ENCODE assay signal across 22 mouse cellular contexts in genomic region chr10:8898099-8898777, GRCm38 (mm10). TPM values are rescaled to one million over a fixed set of nuclear protein-coding genes. Genes with fewer than 3 reads are reported as not detected.
DNase-seq lines count a peak whose midpoint lies in the region; ATAC-seq and TF ChIP-seq lines count a peak whose summit lies in the region.
"Had no signal": no experiment of that assay in that cellular context is flagged by ENCODE, and none has a peak within 500 bp of the region (broad histone marks: within the 10 kb centered on the region; RNA-seq: fewer than 3 reads in every experiment).

No protein-coding gene starts in this region.

- DNase-seq in forebrain, embryonic 10.5 days (ENCODE audit: extremely low spot score, low spot score): no peak
- DNase-seq in forebrain, embryonic 11.5 days (ENCODE audit: low spot score): no peak
- DNase-seq in lung, adult 18-20 months: no peak
- DNase-seq in left cerebral cortex, adult 2 months (ENCODE audit: extremely low spot score in 1 of 2, low spot score in 2 of 2): no peak
- DNase-seq: adrenal gland, postnatal 36 days; cerebellum, adult 18-20 months; cerebellum, postnatal 36 days; forebrain, postnatal 0 days; heart, postnatal 10 days; layer of hippocampus, postnatal 36 days had no signal

- no peak for TF ChIP-seq POLR2A in embryonic fibroblast, embryonic 13.5 days (IDR thresholded peaks at IDR 0.05; ENCODE audit: low read depth, low read length)

- H3K27me3 ChIP-seq in forebrain, embryonic 10.5 days (ENCODE audit: poor library complexity, severe bottlenecking): no peaks in the 10 kb centered on the region
- H3K27me3 ChIP-seq in forebrain, embryonic 11.5 days (ENCODE audit: control insufficient read depth, insufficient read depth, low read length): no peaks in the 10 kb centered on the region
- H3K27me3 ChIP-seq in intestine, embryonic 15.5 days (replicated peaks): no peaks in the 10 kb centered on the region
- H3K27me3 ChIP-seq in intestine, postnatal 0 days (replicated peaks; ENCODE audit: control insufficient read depth, insufficient read depth, low read length): no peaks in the 10 kb centered on the region
- H3K27me3 ChIP-seq: embryonic facial prominence, embryonic 13.5 days; limb, embryonic 13.5 days; liver, embryonic 15.5 days had no signal

- 57% methylated on average over 5 of the region's 5 CpGs for WGBS in forebrain, embryonic 10.5 days
- 51% methylated on average over 5 of the region's 5 CpGs for WGBS in forebrain, embryonic 11.5 days
- 72% methylated on average over 5 of the region's 5 CpGs for WGBS in intestine, embryonic 15.5 days
- WGBS in intestine, postnatal 0 days: 73% methylated on average over 5 of the region's 5 CpGs

- H3K4me1 ChIP-seq in forebrain, embryonic 10.5 days: peaks cover 11% of the 10 kb centered on the region
- H3K4me1 ChIP-seq in forebrain, embryonic 11.5 days (replicated peaks; ENCODE audit: control insufficient read depth, insufficient read depth, low read length): no peaks in the 10 kb centered on the region
- peaks cover 7% of the 10 kb centered on the region; the same call in 1 of the 2 replicates for H3K4me1 ChIP-seq in intestine, embryonic 15.5 days (replicated peaks)
- H3K4me1 ChIP-seq in intestine, postnatal 0 days (replicated peaks; ENCODE audit: control insufficient read depth, insufficient read depth, low read length): no peaks in the 10 kb centered on the region
- no peaks in the 10 kb centered on the region for H3K4me1 ChIP-seq in embryonic fibroblast, embryonic 13.5 days (ENCODE audit: control insufficient read depth, insufficient read depth, low read length)
- H3K4me1 ChIP-seq: liver, embryonic 15.5 days had no signal

- intact Hi-C loops in left cerebral cortex, adult 2 months (cut with DNase I): no loop called here

- no peak overlapping the region for H3K9ac ChIP-seq in forebrain, embryonic 11.5 days (ENCODE audit: low read length)
- H3K9ac ChIP-seq in intestine, embryonic 15.5 days: no peak overlapping the region
- no peak overlapping the region for H3K9ac ChIP-seq in intestine, postnatal 0 days (ENCODE audit: low read depth, low read length)
- H3K9ac ChIP-seq: embryonic facial prominence, embryonic 13.5 days; forebrain, postnatal 0 days; limb, embryonic 13.5 days; liver, embryonic 15.5 days had no signal

- no peak overlapping the region for H3K4me2 ChIP-seq in forebrain, embryonic 11.5 days (ENCODE audit: low read depth, low read length, severe bottlenecking)
- no peak overlapping the region for H3K4me2 ChIP-seq in intestine, embryonic 15.5 days (replicated peaks)
- H3K4me2 ChIP-seq in intestine, postnatal 0 days (replicated peaks; ENCODE audit: low read depth): no peak overlapping the region
- H3K4me2 ChIP-seq: embryonic facial prominence, embryonic 13.5 days; heart, embryonic 11.5 days; limb, embryonic 13.5 days; liver, embryonic 15.5 days had no signal

- no peak for ATAC-seq in forebrain, embryonic 11.5 days (replicated peaks; ENCODE audit: low FRiP score)
- no peak for ATAC-seq in intestine, embryonic 15.5 days
- no peak for ATAC-seq in intestine, postnatal 0 days
- peak; percentile 31; the same call in 1 of the 2 replicates for ATAC-seq in megakaryocyte progenitor cell, adult 5-6 weeks (replicated peaks; ENCODE audit: poor library complexity)
- ATAC-seq: activated CD4-positive, CD25-positive, alpha-beta regulatory T cell, adult 4 months; CD4-positive, CD25-positive, alpha-beta regulatory T cell, adult 4 months; forebrain, postnatal 0 days; lung, postnatal 0 days; midbrain, embryonic 16.5 days had no signal

- H3K27ac ChIP-seq in forebrain, embryonic 10.5 days: 0 out of 2 replicates have a peak overlapping the region, but pooled peaks have one; percentile 32
- H3K27ac ChIP-seq in forebrain, embryonic 11.5 days (ENCODE audit: low read depth, low read length): no peak overlapping the region
- H3K27ac ChIP-seq in intestine, embryonic 15.5 days: 0 out of 2 replicates have a peak overlapping the region, but pooled peaks have one; percentile 45
- no peak overlapping the region for H3K27ac ChIP-seq in intestine, postnatal 0 days (ENCODE audit: low read depth, low read length)
- peak overlapping the region; percentile 62; the same call in 1 of the 2 replicates for H3K27ac ChIP-seq in embryonic fibroblast, embryonic 13.5 days (ENCODE audit: insufficient read depth, low read length)
- H3K27ac ChIP-seq in left cerebral cortex, adult 2 months: no peak overlapping the region
- H3K27ac ChIP-seq: limb, embryonic 13.5 days; liver, embryonic 15.5 days had no signal

- no peaks in the 10 kb centered on the region for H3K36me3 ChIP-seq in forebrain, embryonic 10.5 days (replicated peaks)
- no peaks in the 10 kb centered on the region for H3K36me3 ChIP-seq in forebrain, embryonic 11.5 days (ENCODE audit: control insufficient read depth, insufficient read depth, low read length)
- H3K36me3 ChIP-seq in intestine, embryonic 15.5 days: no peaks in the 10 kb centered on the region
- no peaks in the 10 kb centered on the region for H3K36me3 ChIP-seq in intestine, postnatal 0 days (ENCODE audit: control insufficient read depth, insufficient read depth)
- H3K36me3 ChIP-seq: embryonic facial prominence, embryonic 13.5 days; limb, embryonic 13.5 days; liver, embryonic 15.5 days had no signal

- H3K4me3 ChIP-seq in forebrain, embryonic 10.5 days: no peak overlapping the region
- no peak overlapping the region for H3K4me3 ChIP-seq in forebrain, embryonic 11.5 days (ENCODE audit: low read depth, low read length)
- H3K4me3 ChIP-seq in intestine, embryonic 15.5 days (replicated peaks): no peak overlapping the region
- no peak overlapping the region for H3K4me3 ChIP-seq in intestine, postnatal 0 days (ENCODE audit: low read depth, low read length)
- H3K4me3 ChIP-seq in embryonic fibroblast, embryonic 13.5 days (ENCODE audit: insufficient read depth, low read length): no peak overlapping the region
- no peak overlapping the region for H3K4me3 ChIP-seq in left cerebral cortex, adult 2 months
- H3K4me3 ChIP-seq: embryonic facial prominence, embryonic 13.5 days; limb, embryonic 13.5 days; liver, embryonic 15.5 days had no signal

- no peak for TF ChIP-seq CTCF in intestine, postnatal 0 days (IDR thresholded peaks at IDR 0.05; ENCODE audit: low read depth)
- TF ChIP-seq CTCF in embryonic fibroblast, embryonic 13.5 days (IDR thresholded peaks at IDR 0.05; ENCODE audit: borderline replicate concordance, insufficient read depth, low read length): no peak
- TF ChIP-seq CTCF in left cerebral cortex, adult 2 months (IDR thresholded peaks at IDR 0.05): no peak

- no peaks in the 10 kb centered on the region for H3K9me3 ChIP-seq in forebrain, embryonic 10.5 days
- H3K9me3 ChIP-seq in forebrain, embryonic 11.5 days (ENCODE audit: control insufficient read depth, low read length): no peaks in the 10 kb centered on the region; the same call in 1 of the 2 replicates
- H3K9me3 ChIP-seq in intestine, embryonic 15.5 days: no peaks in the 10 kb centered on the region
- no peaks in the 10 kb centered on the region for H3K9me3 ChIP-seq in intestine, postnatal 0 days (ENCODE audit: control insufficient read depth)
- H3K9me3 ChIP-seq: embryonic facial prominence, embryonic 13.5 days; limb, embryonic 13.5 days; liver, embryonic 15.5 days had no signal

RNA-seq across cellular contexts. Expression of gene Sash1, which starts 12.4 kb away (rescaled TPM):
- polyA plus RNA-seq in forebrain, embryonic 10.5 days (2016; fragmentation: Nextera tagmentation; extraction: Ambion mirVana): 2.6 and 2.8 TPM in 2 replicates
- polyA plus RNA-seq in forebrain, embryonic 11.5 days (2014; fragmentation: Nextera tagmentation; extraction: Ambion mirVana): 2.2 and 4.5 TPM in 2 replicates
- 5.7 TPM in 2 replicates for polyA plus RNA-seq in intestine, embryonic 15.5 days (2015; fragmentation: Nextera tagmentation; extraction: Ambion mirVana)
- 2.8 and 5.1 TPM in 2 replicates for polyA plus RNA-seq in intestine, postnatal 0 days (2015; fragmentation: Nextera tagmentation; extraction: Ambion mirVana)
- 62.7 TPM in 2 replicates for polyA plus RNA-seq in embryonic fibroblast, embryonic 13.5 days (2011; ENCODE audit: insufficient read length, low read depth, missing spikeins)
- 3.2 and 4.2 TPM in 2 replicates for total RNA-seq in megakaryocyte progenitor cell, adult 5-6 weeks (2015)
- 2.7 and 2.8 TPM in 2 replicates for total RNA-seq in megakaryocyte progenitor cell, adult 5-6 weeks (2017)
- total RNA-seq in left cerebral cortex, adult 2 months (2021): 10 to 100 TPM; 46.9 to 55.4 TPM
- polyA plus RNA-seq: CD4-positive, CD25-positive, alpha-beta regulatory T cell, adult 4 months had no signal

Comparison
In these comparisons a context has a peak if more than half of its experiments do, and no peak if none do; other contexts are left out.
1. H3K27ac ChIP-seq: peak in forebrain, embryonic 10.5 days (single experiment), intestine, embryonic 15.5 days (single experiment) and embryonic fibroblast, embryonic 13.5 days (single experiment); none in forebrain, embryonic 11.5 days (single experiment), intestine, postnatal 0 days (single experiment) and left cerebral cortex, adult 2 months (single experiment).